Mouse (Mus musculus) mouse trophoblast stem cell (cell line): ENCODE measurements at regions not wholly inside any gene's neighbourhood (a gene's known extent, or its start where the extent isn't known, plus 50 kb on each side); places are given as distances from the start of the nearest gene placed in this dataset.
"Not testable (repeated sequence)": the region's sequence is repeated elsewhere in the genome, so short reads cannot be mapped to it uniquely, and the experiment has no call there.

ENCODE experiments used
- in situ Hi-C, 2 experiments: fragments of 300-500 bp; cut with MseI, MboI; formaldehyde crosslinking; loops; 2 replicates in 1 of 2; 3 replicates in 1 of 2; pipeline ENCODE4 v1.15.1; 2025

GRCm38 (mm10) chr16:30683986-30684385, 84.5 kb downstream of the Fam43a start:
- in situ Hi-C loops, result no loop called here

DNA sequence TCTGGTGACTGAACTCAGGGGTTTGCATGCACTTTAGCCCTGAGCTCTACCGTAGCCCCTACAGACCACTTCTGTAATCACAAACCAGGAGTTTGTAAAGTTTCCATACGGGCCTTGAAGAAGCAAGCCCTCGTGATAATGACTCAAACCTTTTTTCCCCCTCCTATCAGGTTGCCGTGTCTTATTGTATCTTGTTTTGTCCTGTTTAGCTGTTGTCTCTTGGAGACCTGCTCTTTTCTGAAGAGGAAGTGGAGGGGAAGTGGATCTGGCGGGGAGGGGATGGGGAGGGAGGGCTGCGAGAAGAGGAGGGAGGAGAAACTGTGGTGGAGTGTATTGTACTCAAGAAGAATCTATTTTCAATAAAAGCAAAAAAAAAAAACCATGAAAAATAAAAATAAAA, 87.0 kb downstream of the Fam43a start:
- in situ Hi-C loops, result no loop called here

- in situ Hi-C loops, result no loop called here
Measured at GRCm38 (mm10) chr16:30687225-30687624, 87.7 kb downstream of the Fam43a start.

DNA sequence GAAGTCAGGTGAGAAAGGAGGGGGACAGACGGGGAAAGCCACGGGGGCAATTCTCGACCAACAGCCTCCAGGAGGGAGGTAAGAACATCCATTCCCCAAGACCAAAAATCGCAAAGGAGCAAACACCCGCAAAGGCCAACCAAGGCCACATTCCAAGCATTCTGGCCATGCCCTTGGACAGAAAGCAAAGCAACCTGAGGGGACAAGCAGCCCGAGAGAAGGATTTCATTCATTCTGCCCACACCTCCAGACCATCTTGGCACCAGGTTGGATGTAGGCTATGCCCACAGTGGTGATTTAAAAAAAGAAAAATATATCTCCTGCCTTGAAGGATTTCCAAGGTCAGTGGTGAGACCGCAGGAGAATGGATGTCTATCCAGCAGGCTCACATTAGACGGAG, 88.2 kb downstream of the Fam43a start:
- in situ Hi-C loops, result no loop called here

DNA sequence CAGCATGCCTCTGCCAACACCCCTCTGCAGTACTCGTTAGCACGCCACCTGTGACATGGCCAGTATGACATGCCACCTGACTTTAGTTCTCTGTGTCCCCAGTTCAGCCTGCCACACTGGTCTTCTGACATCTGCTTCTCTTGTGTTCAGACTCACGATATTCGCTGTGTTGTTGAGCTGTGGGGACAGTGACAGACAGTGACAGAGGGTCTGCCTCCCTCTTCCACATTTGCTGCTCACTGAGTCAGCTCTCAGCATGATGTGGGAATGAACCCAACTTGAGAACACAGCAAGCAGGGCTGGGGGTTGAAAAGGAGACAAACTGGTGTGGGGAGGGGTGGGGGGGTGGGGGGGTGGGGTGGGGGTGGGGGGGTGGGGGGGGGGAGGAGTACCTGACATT, 91.0 kb downstream of the Fam43a start:
- in situ Hi-C loops, result no loop called here

- in situ Hi-C loops, result no loop called here
Measured at GRCm38 (mm10) chr16:30691964-30692363, 92.4 kb downstream of the Fam43a start.

- in situ Hi-C loops, result no loop called here
Measured at GRCm38 (mm10) chr16:30692541-30693141, 93.1 kb downstream of the Fam43a start.

- in situ Hi-C loops, result no loop called here
Measured at GRCm38 (mm10) chr16:30693206-30693605, 93.7 kb downstream of the Fam43a start.

DNA sequence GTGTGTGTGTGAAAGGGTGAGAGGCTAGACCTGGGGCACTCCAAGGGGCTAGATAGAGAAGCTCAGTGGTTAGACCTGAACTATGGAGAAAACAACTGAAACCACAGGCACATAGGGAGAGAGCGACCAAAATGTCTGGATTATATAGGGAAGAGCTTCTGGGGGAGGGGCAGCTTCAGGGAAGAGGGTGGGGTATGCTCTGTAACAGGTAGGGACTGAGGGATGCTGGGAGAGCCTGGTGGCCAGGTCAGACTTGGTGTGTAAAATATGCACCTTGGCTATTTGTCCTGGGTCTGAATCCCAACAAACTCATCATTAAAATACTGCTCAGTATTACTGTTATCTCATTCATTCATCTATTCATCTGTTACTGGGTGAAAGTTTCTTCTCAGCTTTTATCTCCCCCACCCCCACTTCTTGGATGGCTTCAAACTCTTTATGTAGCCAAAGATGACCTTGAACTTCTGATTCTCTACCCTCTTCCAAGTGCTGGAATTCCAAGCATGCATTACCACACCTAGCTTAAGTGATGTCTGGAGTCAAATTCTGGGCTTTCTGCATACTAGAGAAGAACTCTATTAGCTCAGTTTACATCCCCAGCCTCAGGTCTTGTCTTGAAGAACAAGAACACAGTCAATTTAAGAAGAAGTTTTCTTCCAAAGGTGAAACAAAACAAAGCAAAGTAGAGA, 94.5 kb downstream of the Fam43a start:
- in situ Hi-C loops, result no loop called here

DNA sequence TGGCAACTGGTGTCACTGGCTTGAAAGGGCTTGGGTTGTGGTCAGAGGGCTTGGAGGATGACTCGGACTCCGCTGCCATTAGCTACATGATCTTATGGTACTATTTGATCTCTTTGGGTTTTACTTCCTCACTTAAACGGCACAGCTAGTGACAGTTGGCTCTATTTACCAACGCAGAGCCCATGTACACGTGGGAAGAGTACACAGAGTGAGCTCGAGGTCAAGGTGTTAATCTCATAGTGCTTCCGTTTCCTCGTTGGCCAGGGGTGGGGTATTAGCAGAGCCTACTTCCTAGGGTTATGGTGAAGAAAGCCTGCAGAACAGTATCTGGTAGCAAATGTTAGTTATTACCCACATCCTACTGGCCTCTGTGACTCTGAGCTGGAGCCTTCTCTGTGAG, 96.2 kb downstream of the Fam43a start:
- in situ Hi-C loops, result no loop called here

- in situ Hi-C loops, result no loop called here
Measured at GRCm38 (mm10) chr16:30697209-30697608, 97.7 kb downstream of the Fam43a start.

DNA sequence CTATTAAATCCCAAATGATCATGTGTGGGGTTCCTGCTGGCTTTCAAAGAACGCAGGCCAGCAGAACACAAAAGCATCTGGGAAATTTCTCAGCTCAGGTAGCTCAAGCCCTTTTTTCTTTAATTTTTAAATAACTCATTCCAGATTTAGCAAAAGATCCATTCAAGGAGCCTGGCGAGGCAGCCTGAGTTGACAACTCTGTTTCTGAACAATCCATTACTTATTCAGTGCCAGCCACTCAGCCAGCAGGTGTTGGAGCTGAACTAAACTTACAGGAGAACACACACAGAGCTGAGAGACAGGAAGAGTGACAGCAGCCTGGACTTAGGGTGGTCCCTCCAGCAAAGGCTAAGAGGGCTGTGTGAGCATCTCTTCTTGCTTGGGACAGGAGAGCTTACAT, 98.3 kb downstream of the Fam43a start:
- in situ Hi-C loops, result no loop called here

- in situ Hi-C loops, result no loop called here
Measured at GRCm38 (mm10) chr16:30703831-30704230, 104.3 kb downstream of the Fam43a start.

- in situ Hi-C loops, result no loop called here
Measured at GRCm38 (mm10) chr16:30709501-30709900, 110.0 kb downstream of the Fam43a start.

DNA sequence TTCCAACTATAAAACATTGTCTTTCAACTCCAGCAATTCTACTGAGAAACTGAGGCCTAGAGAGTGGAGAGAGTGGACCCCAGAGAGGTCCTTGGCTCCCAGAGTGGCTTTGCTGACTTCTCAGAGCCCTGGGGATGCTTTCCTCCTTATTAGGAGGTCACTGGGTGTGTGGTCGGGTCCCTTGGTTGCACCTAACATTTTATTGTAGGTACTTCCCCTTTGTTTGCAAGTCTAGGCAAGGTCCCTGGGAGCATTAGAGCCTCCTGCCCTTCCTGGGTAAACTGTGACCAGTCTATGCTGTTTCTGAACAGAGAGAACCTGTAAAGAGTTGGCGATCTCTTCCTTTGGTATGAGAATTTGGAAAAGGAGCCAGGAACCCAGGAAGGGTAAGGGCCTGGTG, 110.5 kb downstream of the Fam43a start:
- in situ Hi-C loops, result no loop called here

DNA sequence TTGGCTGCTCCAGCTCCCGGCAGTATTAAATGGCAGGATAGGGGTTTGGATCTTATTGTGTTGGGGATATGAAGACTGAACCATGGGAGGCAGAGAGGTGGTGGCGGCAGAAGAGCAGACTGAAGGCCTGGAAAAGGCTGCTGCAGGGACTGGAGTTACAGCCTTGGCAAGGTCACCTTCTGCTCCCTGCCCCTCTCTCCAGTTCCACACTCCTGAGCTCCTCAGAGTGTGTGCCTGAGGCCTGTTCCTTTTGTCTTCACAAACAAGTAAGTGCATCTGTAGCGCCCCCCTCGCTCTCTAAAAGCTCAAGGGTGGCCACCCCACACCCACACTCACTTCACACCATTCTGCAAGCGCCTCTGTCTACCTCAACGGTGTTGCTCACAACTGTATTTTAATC, 113.0 kb downstream of the Fam43a start:
- in situ Hi-C loops, result no loop called here

DNA sequence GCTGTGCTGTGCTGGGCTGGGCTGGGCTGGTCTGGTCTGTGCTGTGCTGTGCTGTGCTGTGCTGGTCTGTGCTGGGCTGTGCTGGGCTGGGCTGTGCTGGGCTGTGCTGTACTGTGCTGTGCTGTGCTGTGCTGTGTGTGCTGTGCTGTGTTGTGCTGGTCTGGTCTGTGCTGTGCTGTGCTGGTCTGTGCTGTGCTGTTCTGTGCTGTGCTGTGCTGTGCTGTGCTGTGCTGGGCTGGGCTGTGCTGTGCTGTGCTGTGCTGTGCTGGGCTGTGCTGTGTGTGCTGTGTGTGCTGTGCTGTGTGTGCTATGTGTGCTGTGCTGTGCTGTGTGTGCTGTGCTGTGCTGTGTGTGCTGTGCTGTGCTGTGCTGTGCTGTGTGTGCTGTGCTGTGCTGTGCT, 118.1 kb downstream of the Fam43a start:
- in situ Hi-C loops, result not testable (repeated sequence)

GRCm38 (mm10) chr16:30720791-30721190, 121.3 kb downstream of the Fam43a start:
- in situ Hi-C loops, result no loop called here

DNA sequence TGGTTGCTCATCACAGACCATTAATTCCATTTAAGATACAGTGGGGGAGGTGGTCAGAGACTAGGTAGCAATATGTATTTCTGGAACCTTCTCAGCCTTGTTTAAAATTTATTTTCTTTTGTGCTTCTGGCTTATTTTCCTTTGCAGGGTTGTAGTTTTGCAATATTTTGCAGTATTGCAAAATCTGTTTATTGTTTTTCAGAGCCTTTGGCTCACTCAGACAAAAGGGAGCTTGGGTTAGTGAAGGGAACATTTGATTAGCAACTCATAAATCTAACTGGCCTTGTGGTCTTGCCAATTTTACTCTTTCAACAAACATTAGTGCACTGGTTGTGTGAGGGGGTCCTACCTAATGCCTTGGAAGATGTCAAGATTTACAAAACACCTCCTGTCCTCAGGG, 121.7 kb downstream of the Fam43a start:
- in situ Hi-C loops, result no loop called here

DNA sequence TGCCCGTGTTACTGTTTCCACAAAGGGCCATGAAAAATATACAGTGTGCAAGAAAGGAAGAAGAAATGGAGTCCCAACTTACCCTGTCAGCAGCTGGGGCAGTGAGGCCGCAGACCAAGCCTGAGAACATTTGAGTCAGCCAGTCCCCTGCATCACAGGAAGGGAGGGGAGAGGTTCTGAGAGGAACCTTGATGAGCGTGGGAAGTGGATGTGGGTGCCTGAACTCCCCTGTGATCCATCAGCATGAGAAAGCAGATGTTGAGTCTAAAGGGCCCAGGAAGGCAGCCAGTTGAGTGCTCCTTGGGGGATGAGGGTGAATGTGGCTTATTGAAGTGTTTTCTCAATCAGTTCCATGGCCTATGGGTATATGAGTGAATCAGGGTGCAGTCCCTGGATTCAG, 122.8 kb downstream of the Fam43a start:
- in situ Hi-C loops, result no loop called here

DNA sequence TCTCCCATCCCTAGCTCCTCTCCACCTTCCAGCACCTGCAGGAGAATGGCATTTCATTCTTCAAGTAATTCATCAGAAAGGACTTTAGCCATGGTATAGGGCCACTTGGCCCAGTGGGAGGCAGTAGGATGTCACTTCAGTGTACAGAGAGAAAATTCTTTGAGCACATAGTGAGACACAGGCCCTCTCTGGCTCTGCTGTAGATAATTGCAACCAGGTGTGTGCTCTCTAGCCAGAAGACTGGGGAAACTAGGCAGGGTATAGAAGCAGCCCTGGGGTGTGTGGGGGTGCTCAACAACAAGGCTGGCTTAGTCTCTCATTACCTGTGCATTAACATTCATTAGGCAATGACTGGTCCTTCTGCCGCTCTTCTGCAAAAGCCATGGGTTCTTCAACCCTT, 125.1 kb downstream of the Fam43a start:
- in situ Hi-C loops, result no loop called here

DNA sequence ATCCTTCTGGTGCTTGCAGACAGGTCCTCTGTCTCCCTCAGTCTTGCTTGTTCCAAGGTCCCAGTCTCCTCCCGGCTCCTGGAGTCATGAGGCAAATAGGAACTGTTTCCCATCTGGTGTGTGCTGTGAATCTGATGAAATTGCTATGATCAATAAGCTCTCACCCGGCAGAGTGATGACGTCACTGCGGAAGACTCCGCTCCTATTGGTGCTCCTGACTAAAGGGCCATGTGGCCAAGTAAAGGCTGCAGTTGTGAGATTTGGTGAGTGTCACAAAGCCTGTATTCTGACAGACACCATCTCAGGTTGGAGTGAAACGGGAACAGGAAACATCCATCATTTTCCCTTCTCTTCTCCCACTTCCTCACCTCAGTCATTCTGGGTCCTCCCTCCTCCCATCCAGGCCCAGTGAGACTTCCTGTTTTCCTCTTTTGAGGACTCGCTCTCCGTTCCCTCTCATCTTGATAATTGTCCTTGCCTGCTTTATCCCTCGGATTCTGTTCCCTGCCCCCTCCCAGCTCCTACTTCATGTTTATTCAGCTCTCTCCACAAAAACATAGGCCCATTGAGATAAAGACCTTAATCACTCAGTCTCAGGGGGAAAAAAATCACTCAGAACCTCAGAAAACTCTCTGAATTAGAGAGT, 133.4 kb downstream of the Fam43a start:
- in situ Hi-C loops, result no loop called here

- in situ Hi-C loops, result no loop called here
Measured at GRCm38 (mm10) chr16:30733478-30733877, 134.0 kb downstream of the Fam43a start.
